Mouse (Mus musculus): Measurements from ENCODE around the gene Kctd8.
"Not testable (repeated sequence)": the region's sequence is repeated elsewhere in the genome, so short reads cannot be mapped to it uniquely, and the experiment has no call there.

Kctd8 gene

GRCm38 (mm10) chr5:69340919-69341801 is at the start of gene Kctd8:
Gene Kctd8, minus strand, starts transcription at chr5:69341679.
- DNase-seq: peak; percentile 72

GRCm38 (mm10) chr5:69379072-69379471 is 37.6 kb upstream of the Kctd8 start:
- no peak for DNase-seq

- no peak for DNase-seq
Observed at GRCm38 (mm10) chr5:69350596-69350995, 9.1 kb upstream of the Kctd8 start.

- peak; percentile 18 for DNase-seq
Observed at GRCm38 (mm10) chr5:69340102-69340918, 1.2 kb downstream of the Kctd8 start.

GRCm38 (mm10) chr5:69339623-69339970 is 1.9 kb downstream of the Kctd8 start:
- no peak for DNase-seq

GRCm38 (mm10) chr5:69338916-69339622 is 2.4 kb downstream of the Kctd8 start:
- peak; percentile 7 for DNase-seq

GRCm38 (mm10) chr5:69327561-69327960 is 13.9 kb downstream of the Kctd8 start:
- no peak for DNase-seq

- no peak for DNase-seq
Observed at GRCm38 (mm10) chr5:69324566-69325230, 16.8 kb downstream of the Kctd8 start.

- no peak for DNase-seq
Observed at GRCm38 (mm10) chr5:69312611-69313010, 28.9 kb downstream of the Kctd8 start.

GRCm38 (mm10) chr5:69301665-69302064 is 39.8 kb downstream of the Kctd8 start:
- DNase-seq: no peak

GRCm38 (mm10) chr5:69292353-69292752 is 49.1 kb downstream of the Kctd8 start:
- DNase-seq: no peak

GRCm38 (mm10) chr5:69284359-69284758 is 57.1 kb downstream of the Kctd8 start:
- no peak for DNase-seq

GRCm38 (mm10) chr5:69252366-69252765 is 89.1 kb downstream of the Kctd8 start:
- no peak for DNase-seq

- DNase-seq: no peak
Observed at GRCm38 (mm10) chr5:69241931-69242330, 99.5 kb downstream of the Kctd8 start.

GRCm38 (mm10) chr5:69233560-69233959 is 107.9 kb downstream of the Kctd8 start:
- DNase-seq: no peak

GRCm38 (mm10) chr5:69231649-69232048 is 109.8 kb downstream of the Kctd8 start:
- not testable (repeated sequence) for DNase-seq

GRCm38 (mm10) chr5:69227147-69227546 is 114.3 kb downstream of the Kctd8 start:
- no peak for DNase-seq

GRCm38 (mm10) chr5:69222608-69223007 is 118.9 kb downstream of the Kctd8 start:
- no peak for DNase-seq

- no peak for DNase-seq
Observed at GRCm38 (mm10) chr5:69215216-69215615, 126.3 kb downstream of the Kctd8 start.

GRCm38 (mm10) chr5:69209401-69209800 is 132.1 kb downstream of the Kctd8 start:
- no peak for DNase-seq

- DNase-seq: no peak
Observed at GRCm38 (mm10) chr5:69207713-69208112, 133.8 kb downstream of the Kctd8 start.

- DNase-seq: no peak
Observed at GRCm38 (mm10) chr5:69159897-69160509, 181.5 kb downstream of the Kctd8 start.
